ENCODE assay signal across 10 mouse cellular contexts in genomic region chr10:83906751-83907150, GRCm38 (mm10).
A peak's percentile ranks its signal among the peaks of the same experiment; 100 is the strongest.
DNase-seq lines count a peak whose midpoint lies in the region; ATAC-seq and TF ChIP-seq lines count a peak whose summit lies in the region.
"Had no signal": no experiment of that assay in that cellular context is flagged by ENCODE, and none has a peak within 500 bp of the region (broad histone marks: within the 10 kb centered on the region; RNA-seq: fewer than 3 reads in every experiment).

No protein-coding gene starts in this region.

- no peaks in the 10 kb centered on the region for H3K27me3 ChIP-seq in lung, postnatal 0 days (replicated peaks; ENCODE audit: insufficient read depth, low read length)
- no peaks in the 10 kb centered on the region for H3K27me3 ChIP-seq in hindbrain, postnatal 0 days (ENCODE audit: insufficient read depth, low read length)

- no peaks in the 10 kb centered on the region for H3K4me1 ChIP-seq in lung, postnatal 0 days (ENCODE audit: insufficient read depth, low read depth, low read length)
- H3K4me1 ChIP-seq in hindbrain, postnatal 0 days (ENCODE audit: insufficient read depth, low read length), result no peaks in the 10 kb centered on the region

- no peaks in the 10 kb centered on the region for H3K36me3 ChIP-seq in lung, postnatal 0 days (ENCODE audit: insufficient read depth, low read length)
- no peaks in the 10 kb centered on the region for H3K36me3 ChIP-seq in hindbrain, postnatal 0 days (ENCODE audit: insufficient read depth, low read length)

- 59% methylated on average over 8 of the region's 8 CpGs for WGBS in lung, postnatal 0 days
- 41% methylated on average over 8 of the region's 8 CpGs for WGBS in hindbrain, postnatal 0 days

- no peak overlapping the region for H3K27ac ChIP-seq in lung, postnatal 0 days (ENCODE audit: low read length)
- no peak overlapping the region for H3K27ac ChIP-seq in hindbrain, postnatal 0 days
- H3K27ac ChIP-seq: macrophage had no signal

- no peak overlapping the region for H3K4me2 ChIP-seq in lung, postnatal 0 days (replicated peaks; ENCODE audit: low read depth, low read length)
- H3K4me2 ChIP-seq in hindbrain, postnatal 0 days (ENCODE audit: low read depth, low read length), result no peak overlapping the region

- TF ChIP-seq CTCF in lung, postnatal 0 days (IDR thresholded peaks at IDR 0.05), result peak; percentile 46
- no peak for TF ChIP-seq CTCF in hindbrain, postnatal 0 days (IDR thresholded peaks at IDR 0.05; ENCODE audit: low read depth)

- no peaks in the 10 kb centered on the region for H3K9me3 ChIP-seq in lung, postnatal 0 days (ENCODE audit: low read length)
- H3K9me3 ChIP-seq in hindbrain, postnatal 0 days (ENCODE audit: low read length), result no peaks in the 10 kb centered on the region

- no peak for ATAC-seq in lung, postnatal 0 days
- ATAC-seq in hindbrain, postnatal 0 days, result peak; percentile 58; the same call in 1 of the 2 replicates
- ATAC-seq in erythroid progenitor cell, adult 5-6 weeks (replicated peaks; ENCODE audit: low FRiP score, poor library complexity, severe bottlenecking), result no peak

- DNase-seq in cerebellum, adult 11 months, result peak; percentile 8
- DNase-seq in cerebellum, adult 8-10 months, result no peak
- DNase-seq in lung, postnatal 0 days (ENCODE audit: low spot score), result no peak
- DNase-seq in lung, postnatal 10 days, result no peak
- no peak for DNase-seq in hindbrain, postnatal 0 days (ENCODE audit: low spot score)
- DNase-seq in right cerebral cortex, postnatal 36 days (ENCODE audit: low spot score in 2 of 2), result peak; percentile 32 to 38
- DNase-seq in kidney, postnatal 10 days, result no peak
- DNase-seq: thymus, postnatal 36 days had no signal

- no peak for TF ChIP-seq EP300 in lung, postnatal 0 days (IDR thresholded peaks at IDR 0.05)

- no peak overlapping the region for H3K9ac ChIP-seq in lung, postnatal 0 days (replicated peaks; ENCODE audit: low read depth)
- H3K9ac ChIP-seq in hindbrain, postnatal 0 days (replicated peaks; ENCODE audit: low read length), result no peak overlapping the region

- H3K4me3 ChIP-seq in lung, postnatal 0 days (ENCODE audit: low read depth, low read length), result no peak overlapping the region
- H3K4me3 ChIP-seq in hindbrain, postnatal 0 days (ENCODE audit: low read length), result no peak overlapping the region

Comparison
In these comparisons a context has a peak if more than half of its experiments do, and no peak if none do; other contexts are left out.
1. DNase-seq: peak in cerebellum, adult 11 months (single experiment) and right cerebral cortex, postnatal 36 days (2 of 2); none in cerebellum, adult 8-10 months (single experiment), lung, postnatal 0 days (single experiment), lung, postnatal 10 days (single experiment), hindbrain, postnatal 0 days (single experiment) and kidney, postnatal 10 days (single experiment).